Mouse (Mus musculus): ENCODE results near the gene Gm2035. TPM values are rescaled to one million over a fixed set of nuclear protein-coding genes. Genes with fewer than 3 reads are reported as not detected.
"Not testable (repeated sequence)": the region's sequence is repeated elsewhere in the genome, so short reads cannot be mapped to it uniquely, and the experiment has no call there.

Gene Gm2035
- total RNA-seq (2021): not detected
- not detected in 2 replicates for polyA plus RNA-seq (2012; rRNA removed)
- long read RNA-seq: 0 reads

- not testable (repeated sequence) for DNase-seq
Observed at GRCm38 (mm10) chr12:87919721-87920120, at the start of gene Gm2035. Gene Gm2035, minus strand, starts transcription at chr12:87919857.

- DNase-seq: not testable (repeated sequence)
Observed at GRCm38 (mm10) chr12:87953780-87954179, 34.1 kb upstream of the Gm2035 start, which contains the start of gene Gm2042. Gene Gm2042, plus strand, starts transcription at chr12:87954080.

GRCm38 (mm10) chr12:87895070-87895469, 24.6 kb downstream of the Gm2035 start, which contains the start of gene Gm2022:
Gene Gm2022, plus strand, starts transcription at chr12:87895370.
- not testable (repeated sequence) for DNase-seq

DNA sequence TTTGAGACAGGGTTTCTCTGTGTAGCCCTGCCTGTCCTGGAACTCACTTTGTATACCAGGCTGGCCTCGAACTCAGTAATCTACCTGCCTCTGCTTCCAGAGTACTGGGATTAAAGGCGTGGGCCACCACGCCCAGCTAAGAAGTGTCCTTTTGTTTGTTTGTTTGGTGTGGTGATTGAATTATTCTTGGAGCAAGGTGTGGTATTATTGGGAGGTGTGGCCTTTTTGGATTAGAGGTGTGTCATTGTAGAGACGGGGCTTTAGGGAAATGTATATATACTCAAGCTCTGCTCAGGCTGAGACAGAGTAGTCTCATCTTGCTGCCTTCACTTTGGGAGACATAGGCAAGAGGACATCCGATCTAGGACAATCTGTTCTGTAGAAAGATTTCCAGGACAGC, 45.9 kb downstream of the Gm2035 start, which contains the start of gene Gm2016:
Gene Gm2016, plus strand, starts transcription at position 301 of the 400 bp plus-strand sequence.
- not testable (repeated sequence) for DNase-seq

Other genes starting within 250 kb of the Gm2035 start
- gene Gm21319, start 144.1 kb downstream of the Gm2035 start, total RNA-seq (2021): not detected
- gene Gm21319, start 144.1 kb downstream of the Gm2035 start, polyA plus RNA-seq (2012; rRNA removed): not detected in 2 replicates
- not detected for gene Gm21936, start 124.3 kb downstream of the Gm2035 start, total RNA-seq (2021)
- gene Gm21936, start 124.3 kb downstream of the Gm2035 start, polyA plus RNA-seq (2012; rRNA removed): not detected in 2 replicates
- gene BB287469, start 103.3 kb downstream of the Gm2035 start, total RNA-seq (2021): not detected
- gene BB287469, start 103.3 kb downstream of the Gm2035 start, polyA plus RNA-seq (2012; rRNA removed): not detected in 2 replicates
- gene Gm2001, start 77.5 kb downstream of the Gm2035 start, total RNA-seq (2021): not detected
- not detected in 2 replicates for gene Gm2001, start 77.5 kb downstream of the Gm2035 start, polyA plus RNA-seq (2012; rRNA removed)
- not detected for gene Gm2016, start 45.8 kb downstream of the Gm2035 start, total RNA-seq (2021)
- not detected in 2 replicates for gene Gm2016, start 45.8 kb downstream of the Gm2035 start, polyA plus RNA-seq (2012; rRNA removed)
- not detected for gene Gm2022, start 24.5 kb downstream of the Gm2035 start, total RNA-seq (2021)
- not detected in 2 replicates for gene Gm2022, start 24.5 kb downstream of the Gm2035 start, polyA plus RNA-seq (2012; rRNA removed)
- not detected for gene Gm2042, start 34.2 kb upstream of the Gm2035 start, total RNA-seq (2021)
- gene Gm2042, start 34.2 kb upstream of the Gm2035 start, polyA plus RNA-seq (2012; rRNA removed): not detected in 2 replicates
- gene Gm2075, start 92.0 kb upstream of the Gm2035 start, total RNA-seq (2021): not detected
- gene Gm2075, start 92.0 kb upstream of the Gm2035 start, polyA plus RNA-seq (2012; rRNA removed): not detected in 2 replicates
- not detected for gene Gm6803, start 98.9 kb upstream of the Gm2035 start, total RNA-seq (2021)
- gene Gm6803, start 98.9 kb upstream of the Gm2035 start, polyA plus RNA-seq (2012; rRNA removed): not detected in 2 replicates
- not detected for gene Gm2056, start 107.1 kb upstream of the Gm2035 start, total RNA-seq (2021)
- gene Gm2056, start 107.1 kb upstream of the Gm2035 start, polyA plus RNA-seq (2012; rRNA removed): not detected in 2 replicates
- not detected for gene Gm16368, start 163.8 kb upstream of the Gm2035 start, total RNA-seq (2021)
- not detected in 2 replicates for gene Gm16368, start 163.8 kb upstream of the Gm2035 start, polyA plus RNA-seq (2012; rRNA removed)